Mouse (Mus musculus): ENCODE data around the gene Ces3a.

- TF ChIP-seq CTCF (IDR thresholded peaks at IDR 0.05; ENCODE audit: low read depth, low read length): no peak
- TF ChIP-seq POLR2A (IDR thresholded peaks at IDR 0.05; ENCODE audit: extremely low read depth, insufficient read depth, low read length): no peak
These were observed 2.5 kb upstream of the Ces3a start for GRCm38 (mm10) chr8:105045824-105046401.
